Mouse (Mus musculus) hindbrain, embryonic 12.5 days (tissue): ENCODE measurements around the gene Psmb9. TPM values are rescaled to one million over a fixed set of nuclear protein-coding genes. Genes with fewer than 3 reads are reported as not detected.
A peak's percentile ranks its signal among the peaks of the same experiment; 100 is the strongest.
"Not testable (repeated sequence)": the region's sequence is repeated elsewhere in the genome, so short reads cannot be mapped to it uniquely, and the experiment has no call there.

Experiments
- ATAC-seq: fragments of 200-750 bp; cut with Nextera tagmentation; 2 replicates; pipeline ENCODE4 v1.8.0; 2017; ENCODE audit warnings: moderate TSS enrichment; ENCODE audit not compliant: low FRiP score
- H3K27ac ChIP-seq: fragments of 300-500 bp; sonication (generic); 2 replicates; pipeline ENCODE4 v1.5.1; 2016; ENCODE audit warnings: mild to moderate bottlenecking
- H3K27me3 ChIP-seq: fragments of 300-500 bp; sonication (generic); 2 replicates; pipeline ENCODE4 v1.6.1; 2016; ENCODE audit warnings: mild to moderate bottlenecking
- H3K36me3 ChIP-seq: fragments of 300-500 bp; sonication (generic); 2 replicates; pipeline ENCODE4 v1.6.1; 2016; ENCODE audit warnings: mild to moderate bottlenecking
- H3K4me1 ChIP-seq: fragments of 300-500 bp; sonication (generic); 2 replicates; pipeline ENCODE4 v1.6.1; 2016
- H3K4me2 ChIP-seq: fragments of 300-500 bp; sonication (generic); replicated peaks from 2 replicates; pipeline ENCODE4 v1.6.1; 2016; ENCODE audit warnings: mild to moderate bottlenecking
- H3K4me3 ChIP-seq: fragments of 300-500 bp; sonication (generic); 2 replicates; pipeline ENCODE4 v1.5.1; 2016; ENCODE audit warnings: mild to moderate bottlenecking
- H3K9ac ChIP-seq: fragments of 300-500 bp; sonication (generic); 2 replicates; pipeline ENCODE4 v1.6.1; 2016; ENCODE audit warnings: mild to moderate bottlenecking, moderate library complexity
- H3K9me3 ChIP-seq: fragments of 300-500 bp; sonication (generic); replicated peaks from 2 replicates; pipeline ENCODE4 v1.6.1; 2016; ENCODE audit warnings: mild to moderate bottlenecking
- WGBS: fragments of 180-500 bp; shearing (Covaris S2); methylation state at CpG from one replicate; pipeline ENCODE4 v1.1.7; 2016; 5-methylcytosine and 5-hydroxymethylcytosine counted together
- polyA plus RNA-seq: library from polyadenylated mRNA; unstranded; fragments of >200 nt; fragmentation: Nextera tagmentation; extraction: Ambion mirVana; gene quantifications from 2 replicates; pipeline ENCODE4 v1.2.1, GENCODE M21; 2016

The Psmb9 gene
- 1.0 TPM in 2 replicates for polyA plus RNA-seq

GRCm38 (mm10) chr17:34187261-34187916 lies at the start of gene Psmb9, which contains the start of gene Tap1:
Gene Psmb9, minus strand, starts transcription at chr17:34187764.
Gene Tap1, plus strand, starts transcription at chr17:34187553.
- Histone ChIP-seq H3K4me2 (peak within 1 kb of the TSS; percentile 84), H3K27me3 (peaks cover 89% of the 10 kb centered on the region), H3K9me3 (no peaks in the 10 kb centered on the region), H3K9ac (peak within 1 kb of the TSS; percentile 47), H3K4me1 (peaks cover 17% of the 10 kb centered on the region), H3K4me3 (peak within 1 kb of the TSS; percentile 39), H3K27ac (no peak within 1 kb of the TSS), H3K36me3 (no peaks in the 10 kb centered on the region)
- ATAC-seq, result peak; percentile 90
- WGBS, result under 1% methylated on average over 46 of the region's 46 CpGs

GRCm38 (mm10) chr17:34236691-34237090 lies 49.1 kb upstream of the Psmb9 start:
- H3K36me3 ChIP-seq, result no peaks in the 10 kb centered on the region
- 89% methylated on average over 5 of the region's 5 CpGs for WGBS
- H3K4me2 ChIP-seq, result no peak overlapping the region
- H3K27ac ChIP-seq, result no peak overlapping the region
- no peaks in the 10 kb centered on the region for H3K4me1 ChIP-seq
- ATAC-seq, result no peak
- no peaks in the 10 kb centered on the region for H3K27me3 ChIP-seq
- no peaks in the 10 kb centered on the region for H3K9me3 ChIP-seq
- no peak overlapping the region for H3K9ac ChIP-seq
- no peak overlapping the region for H3K4me3 ChIP-seq

- Histone ChIP-seq H3K4me2 (no peak overlapping the region), H3K9ac (no peak overlapping the region), H3K4me3 (no peak overlapping the region), H3K4me1 (no peaks in the 10 kb centered on the region), H3K36me3 (no peaks in the 10 kb centered on the region), H3K27ac (no peak overlapping the region), H3K27me3 (no peaks in the 10 kb centered on the region), H3K9me3 (no peaks in the 10 kb centered on the region)
- ATAC-seq, result peak; percentile 56; the same call in 1 of the 2 replicates
- 50% methylated on average over 9 of the region's 9 CpGs for WGBS
Measured at GRCm38 (mm10) chr17:34234926-34235325, 47.4 kb upstream of the Psmb9 start.

GRCm38 (mm10) chr17:34232021-34232420 lies 44.5 kb upstream of the Psmb9 start:
- H3K4me1 ChIP-seq, H3K9ac ChIP-seq, H3K36me3 ChIP-seq, H3K27ac ChIP-seq, H3K9me3 ChIP-seq, H3K4me2 ChIP-seq, ATAC-seq, H3K27me3 ChIP-seq, H3K4me3 ChIP-seq: not testable (repeated sequence)
- WGBS, result 78% methylated on average over 6 of the region's 7 CpGs

- H3K9ac ChIP-seq, H3K4me3 ChIP-seq, H3K36me3 ChIP-seq, ATAC-seq, H3K9me3 ChIP-seq, H3K4me2 ChIP-seq, H3K4me1 ChIP-seq, H3K27ac ChIP-seq, H3K27me3 ChIP-seq: not testable (repeated sequence)
- 95% methylated on average over 9 of the region's 9 CpGs for WGBS
Measured at GRCm38 (mm10) chr17:34230971-34231370, 43.4 kb upstream of the Psmb9 start.

GRCm38 (mm10) chr17:34225911-34226310 lies 38.3 kb upstream of the Psmb9 start:
- not testable (repeated sequence) for H3K27ac ChIP-seq, H3K4me3 ChIP-seq, H3K36me3 ChIP-seq, H3K27me3 ChIP-seq, H3K4me2 ChIP-seq, ATAC-seq, H3K9ac ChIP-seq, H3K4me1 ChIP-seq
- WGBS, result 94% methylated on average over 14 of the region's 23 CpGs
- peaks cover 11% of the 10 kb centered on the region for H3K9me3 ChIP-seq

GRCm38 (mm10) chr17:34225426-34225825 lies 37.9 kb upstream of the Psmb9 start:
- 96% methylated on average over 8 of the region's 8 CpGs for WGBS
- ATAC-seq, result no peak
- Histone ChIP-seq H3K36me3 (no peaks in the 10 kb centered on the region), H3K4me3 (no peak overlapping the region), H3K9ac (no peak overlapping the region), H3K4me2 (no peak overlapping the region), H3K9me3 (peaks cover 11% of the 10 kb centered on the region), H3K27me3 (no peaks in the 10 kb centered on the region), H3K27ac (no peak overlapping the region), H3K4me1 (no peaks in the 10 kb centered on the region)

GRCm38 (mm10) chr17:34224816-34225215 lies 37.3 kb upstream of the Psmb9 start:
- H3K9ac ChIP-seq, result no peak overlapping the region
- H3K9me3 ChIP-seq, result peaks cover 11% of the 10 kb centered on the region
- no peaks in the 10 kb centered on the region for H3K4me1 ChIP-seq
- H3K27me3 ChIP-seq, result no peaks in the 10 kb centered on the region
- ATAC-seq, result no peak
- 90% methylated on average over 3 of the region's 3 CpGs for WGBS
- no peak overlapping the region for H3K27ac ChIP-seq
- no peaks in the 10 kb centered on the region for H3K36me3 ChIP-seq
- no peak overlapping the region for H3K4me3 ChIP-seq
- H3K4me2 ChIP-seq, result no peak overlapping the region

GRCm38 (mm10) chr17:34220401-34220800 lies 32.8 kb upstream of the Psmb9 start:
- whole genome bisulfite sequencing, result no CpG with 5 or more reads among the region's 16 CpGs
- H3K9me3 ChIP-seq, H3K4me1 ChIP-seq, ATAC-seq, H3K27ac ChIP-seq, H3K36me3 ChIP-seq, H3K9ac ChIP-seq, H3K4me3 ChIP-seq, H3K27me3 ChIP-seq, H3K4me2 ChIP-seq: not testable (repeated sequence)

- WGBS, result 94% methylated on average over 5 of the region's 7 CpGs
- H3K9ac ChIP-seq, H3K36me3 ChIP-seq, H3K27ac ChIP-seq, H3K4me2 ChIP-seq, H3K4me1 ChIP-seq, ATAC-seq, H3K4me3 ChIP-seq, H3K9me3 ChIP-seq: not testable (repeated sequence)
- H3K27me3 ChIP-seq, result peaks cover 12% of the 10 kb centered on the region
Measured at GRCm38 (mm10) chr17:34219801-34220200, 32.2 kb upstream of the Psmb9 start.

GRCm38 (mm10) chr17:34219096-34219495 lies 31.5 kb upstream of the Psmb9 start:
- H3K4me2 ChIP-seq, result not testable (repeated sequence)
- 94% methylated on average over 9 of the region's 11 CpGs for WGBS

GRCm38 (mm10) chr17:34218675-34219074 lies 31.1 kb upstream of the Psmb9 start:
- Histone ChIP-seq H3K27ac (no peak overlapping the region), H3K36me3 (no peaks in the 10 kb centered on the region), H3K4me3 (no peak overlapping the region), H3K4me2 (no peak overlapping the region), H3K4me1 (no peaks in the 10 kb centered on the region), H3K27me3 (peaks cover 23% of the 10 kb centered on the region), H3K9ac (no peak overlapping the region), H3K9me3 (no peaks in the 10 kb centered on the region)
- ATAC-seq, result no peak
- WGBS, result 82% methylated on average over 11 of the region's 11 CpGs

More at GRCm38 (mm10) chr17:34219096-34219495, 31.5 kb upstream of the Psmb9 start:
- H3K27ac ChIP-seq, H3K36me3 ChIP-seq, H3K4me1 ChIP-seq, H3K9me3 ChIP-seq, H3K4me3 ChIP-seq, H3K9ac ChIP-seq, ATAC-seq: not testable (repeated sequence)
- peaks cover 18% of the 10 kb centered on the region for H3K27me3 ChIP-seq

GRCm38 (mm10) chr17:34217986-34218385 lies 30.4 kb upstream of the Psmb9 start:
- H3K4me1 ChIP-seq, result no peaks in the 10 kb centered on the region
- H3K36me3 ChIP-seq, result no peaks in the 10 kb centered on the region
- no peak for ATAC-seq
- H3K4me2 ChIP-seq, result no peak overlapping the region
- WGBS, result 92% methylated on average over 5 of the region's 5 CpGs
- no peak overlapping the region for H3K9ac ChIP-seq
- peaks cover 30% of the 10 kb centered on the region for H3K27me3 ChIP-seq
- no peaks in the 10 kb centered on the region for H3K9me3 ChIP-seq
- no peak overlapping the region for H3K4me3 ChIP-seq
- no peak overlapping the region for H3K27ac ChIP-seq
